Mouse (Mus musculus) intestine, embryonic 16.5 days (tissue): ENCODE measurements around the gene Ski. TPM values are rescaled to one million over a fixed set of nuclear protein-coding genes. Genes with fewer than 3 reads are reported as not detected.

ENCODE experiments used
- ATAC-seq: fragments of 200-750 bp; cut with Nextera tagmentation; 2 replicates; pipeline ENCODE4 v1.8.0; 2017; ENCODE audit warnings: moderate TSS enrichment, moderate library complexity
- H3K27ac ChIP-seq: fragments of 300-500 bp; sonication (generic); 2 replicates; pipeline ENCODE4 v1.5.1; 2014; ENCODE audit warnings: mild to moderate bottlenecking, low read length
- H3K27me3 ChIP-seq: fragments of 300-500 bp; sonication (generic); replicated peaks from 2 replicates; pipeline ENCODE4 v1.6.1; 2014; ENCODE audit warnings: low read length, control low read depth, mixed read lengths; ENCODE audit not compliant: control insufficient read depth, insufficient read depth
- H3K36me3 ChIP-seq: fragments of 300-500 bp; sonication (generic); 2 replicates; pipeline ENCODE4 v1.6.1; 2014; ENCODE audit warnings: low read length, control low read depth; ENCODE audit not compliant: control insufficient read depth, insufficient read depth
- H3K4me1 ChIP-seq: fragments of 300-500 bp; sonication (generic); 2 replicates; pipeline ENCODE4 v1.6.1; 2014; ENCODE audit warnings: low read length, control low read depth, mixed read lengths; ENCODE audit not compliant: control insufficient read depth, insufficient read depth
- H3K4me2 ChIP-seq: fragments of 300-500 bp; sonication (generic); 2 replicates; pipeline ENCODE4 v1.6.1; 2014; ENCODE audit warnings: low read depth, low read length, control low read depth
- H3K4me3 ChIP-seq: fragments of 300-500 bp; sonication (generic); 2 replicates; pipeline ENCODE4 v1.5.1; 2014; ENCODE audit warnings: mild to moderate bottlenecking, low read length
- H3K9ac ChIP-seq: fragments of 300-500 bp; sonication (generic); 2 replicates; pipeline ENCODE4 v1.6.1; 2014; ENCODE audit warnings: low read depth, low read length
- H3K9me3 ChIP-seq: fragments of 300-500 bp; sonication (generic); 2 replicates; pipeline ENCODE4 v1.6.1; 2016; ENCODE audit warnings: low read length, control low read depth; ENCODE audit not compliant: control insufficient read depth
- WGBS: fragments of 180-500 bp; shearing (Covaris S2); extraction: QIAGEN DNeasy Blood & Tissue Kit; methylation state at CpG from one replicate; pipeline ENCODE4 v1.1.7; 2014; 5-methylcytosine and 5-hydroxymethylcytosine counted together
- polyA plus RNA-seq: library from polyadenylated mRNA; unstranded; fragments of >200 nt; fragmentation: Nextera tagmentation; extraction: Ambion mirVana; gene quantifications from 2 replicates; pipeline ENCODE4 v1.2.1, GENCODE M21; 2015

The Ski gene
- polyA plus RNA-seq, 1 experiment from 2014 or later, result 11.4 TPM

- ATAC-seq, result peak; percentile 19
- no peaks in the 10 kb centered on the region for H3K27me3 ChIP-seq
- peaks cover 48% of the 10 kb centered on the region for H3K4me1 ChIP-seq
- no peaks in the 10 kb centered on the region; the same call in none of the 2 replicates for H3K36me3 ChIP-seq
- WGBS, result 61% methylated on average over 8 of the region's 8 CpGs
- peak overlapping the region; percentile 52; the same call in 1 of the 2 replicates for H3K9ac ChIP-seq
- peak overlapping the region; percentile 36 for H3K4me2 ChIP-seq
- H3K4me3 ChIP-seq, result no peak overlapping the region
- no peaks in the 10 kb centered on the region for H3K9me3 ChIP-seq
- peak overlapping the region; percentile 92 for H3K27ac ChIP-seq
Observed at GRCm38 (mm10) chr4:155163685-155164084, 58.7 kb downstream of the Ski start.

GRCm38 (mm10) chr4:155163320-155163651 lies 59.1 kb downstream of the Ski start:
- Histone ChIP-seq H3K4me3 (no peak overlapping the region), H3K4me1 (peaks cover 46% of the 10 kb centered on the region), H3K9ac (peak overlapping the region; percentile 52), H3K27me3 (no peaks in the 10 kb centered on the region), H3K4me2 (peak overlapping the region; percentile 36), H3K9me3 (no peaks in the 10 kb centered on the region), H3K36me3 (no peaks in the 10 kb centered on the region; the same call in none of the 2 replicates), H3K27ac (peak overlapping the region; percentile 92)
- 36% methylated on average over 4 of the region's 4 CpGs for WGBS
- peak; percentile 61 for ATAC-seq

- Histone ChIP-seq H3K4me2 (peak overlapping the region; percentile 36), H3K4me1 (peaks cover 42% of the 10 kb centered on the region), H3K9ac (peak overlapping the region; percentile 52), H3K27ac (peak overlapping the region; percentile 92), H3K9me3 (no peaks in the 10 kb centered on the region), H3K36me3 (peaks cover 4% of the 10 kb centered on the region), H3K27me3 (no peaks in the 10 kb centered on the region), H3K4me3 (no peak overlapping the region)
- peak; percentile 76 for ATAC-seq
- 51% methylated on average over 7 of the region's 7 CpGs for WGBS
Observed at GRCm38 (mm10) chr4:155162433-155163319, 59.7 kb downstream of the Ski start.

GRCm38 (mm10) chr4:155158543-155158917 lies 63.9 kb downstream of the Ski start:
- Histone ChIP-seq H3K27me3 (no peaks in the 10 kb centered on the region), H3K36me3 (peaks cover 18% of the 10 kb centered on the region), H3K4me2 (no peak overlapping the region), H3K9me3 (no peaks in the 10 kb centered on the region), H3K9ac (no peak overlapping the region), H3K4me1 (peaks cover 25% of the 10 kb centered on the region), H3K4me3 (no peak overlapping the region), H3K27ac (no peak overlapping the region)
- no peak for ATAC-seq
- WGBS, result 65% methylated on average over 8 of the region's 8 CpGs

- H3K27ac ChIP-seq, result no peak overlapping the region
- no peaks in the 10 kb centered on the region for H3K9me3 ChIP-seq
- ATAC-seq, result no peak
- no peaks in the 10 kb centered on the region for H3K27me3 ChIP-seq
- no peak overlapping the region for H3K9ac ChIP-seq
- H3K4me1 ChIP-seq, result peaks cover 19% of the 10 kb centered on the region
- H3K4me3 ChIP-seq, result no peak overlapping the region
- no peak overlapping the region for H3K4me2 ChIP-seq
- WGBS, result 89% methylated on average over 27 of the region's 27 CpGs
- H3K36me3 ChIP-seq, result peaks cover 20% of the 10 kb centered on the region
Observed at GRCm38 (mm10) chr4:155157871-155158542, 64.4 kb downstream of the Ski start.

- Histone ChIP-seq H3K9ac (no peak overlapping the region), H3K36me3 (peaks cover 20% of the 10 kb centered on the region), H3K4me2 (no peak overlapping the region), H3K27me3 (no peaks in the 10 kb centered on the region), H3K27ac (no peak overlapping the region), H3K9me3 (no peaks in the 10 kb centered on the region), H3K4me1 (peaks cover 9% of the 10 kb centered on the region), H3K4me3 (no peak overlapping the region)
- whole genome bisulfite sequencing, result 93% methylated on average over 17 of the region's 17 CpGs
- ATAC-seq, result no peak
Observed at GRCm38 (mm10) chr4:155156734-155157133, 65.7 kb downstream of the Ski start.

- no peak overlapping the region for H3K9ac ChIP-seq
- no peaks in the 10 kb centered on the region for H3K27me3 ChIP-seq
- no peaks in the 10 kb centered on the region for H3K9me3 ChIP-seq
- no peak overlapping the region for H3K27ac ChIP-seq
- no peak overlapping the region for H3K4me2 ChIP-seq
- peaks cover 20% of the 10 kb centered on the region for H3K36me3 ChIP-seq
- no peak for ATAC-seq
- no peak overlapping the region for H3K4me3 ChIP-seq
- peaks cover 20% of the 10 kb centered on the region for H3K4me1 ChIP-seq
- WGBS, result 64% methylated on average over 11 of the region's 11 CpGs
Observed at GRCm38 (mm10) chr4:155154986-155155385, 67.4 kb downstream of the Ski start.

GRCm38 (mm10) chr4:155153389-155154072 lies 68.9 kb downstream of the Ski start:
- WGBS, result 73% methylated on average over 3 of the region's 3 CpGs
- Histone ChIP-seq H3K9ac (no peak overlapping the region), H3K36me3 (peaks cover 20% of the 10 kb centered on the region), H3K27me3 (no peaks in the 10 kb centered on the region), H3K9me3 (no peaks in the 10 kb centered on the region), H3K4me2 (no peak overlapping the region), H3K27ac (no peak overlapping the region), H3K4me1 (peaks cover 34% of the 10 kb centered on the region), H3K4me3 (no peak overlapping the region)
- ATAC-seq, result no peak

GRCm38 (mm10) chr4:155152476-155152875 lies 69.9 kb downstream of the Ski start:
- WGBS, result 92% methylated on average over 6 of the region's 6 CpGs
- Histone ChIP-seq H3K4me3 (no peak overlapping the region), H3K9ac (no peak overlapping the region), H3K27ac (no peak overlapping the region), H3K4me2 (no peak overlapping the region), H3K36me3 (peaks cover 14% of the 10 kb centered on the region), H3K27me3 (no peaks in the 10 kb centered on the region), H3K9me3 (no peaks in the 10 kb centered on the region), H3K4me1 (peaks cover 38% of the 10 kb centered on the region)
- no peak for ATAC-seq
